Mouse (Mus musculus) liver, adult (tissue): ENCODE measurements around the gene Apol6.

Source experiments
- GATA4 ChIP-seq: IDR thresholded peaks from 2 replicates; pipeline ENCODE4 v1.6.1; 2014; ENCODE audit warnings: mild to moderate bottlenecking, low read length; ENCODE audit not compliant: insufficient replicate concordance

Gene Apol6

DNA sequence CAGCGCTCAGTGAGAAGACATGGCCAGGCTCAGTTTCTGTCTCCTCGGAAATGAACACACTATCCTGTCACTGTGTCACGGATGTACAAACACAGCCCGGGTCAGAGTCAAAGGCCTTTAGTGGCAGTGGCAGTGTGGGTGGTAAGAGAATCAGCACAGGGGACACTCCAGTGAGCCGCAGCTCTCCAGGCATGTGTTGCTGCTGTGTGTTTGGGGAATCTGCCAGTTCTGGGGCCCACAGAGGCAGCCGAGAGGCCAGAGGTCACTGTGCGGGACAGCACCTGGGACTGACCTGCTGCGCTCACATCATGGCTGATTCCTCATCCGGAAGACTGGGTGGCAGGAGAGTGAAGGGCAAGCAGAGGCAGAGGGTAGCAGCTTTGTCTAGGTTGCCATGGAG is 33.4 kb downstream of the Apol6 start:
- no peak for TF ChIP-seq GATA4

DNA sequence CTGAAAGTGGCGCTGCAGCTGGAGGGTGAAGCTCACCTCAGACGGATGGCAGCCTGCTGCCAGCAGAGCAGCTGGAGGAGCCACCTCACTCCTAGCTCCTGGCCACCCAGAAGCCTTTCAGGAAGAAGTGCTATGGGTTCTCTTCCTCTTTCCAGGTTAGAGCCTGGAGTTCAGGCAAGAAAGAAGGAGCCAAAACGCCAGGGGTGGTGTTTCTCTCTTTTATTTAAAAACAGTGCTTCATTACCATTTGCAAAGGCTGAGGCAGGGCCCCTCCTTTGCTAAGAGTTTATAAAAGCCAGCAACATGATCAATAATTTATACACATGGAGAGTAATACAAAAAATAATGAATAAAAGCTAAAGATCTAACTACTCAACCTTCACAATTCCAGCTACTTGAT is 34.3 kb downstream of the Apol6 start:
- no peak for TF ChIP-seq GATA4

DNA sequence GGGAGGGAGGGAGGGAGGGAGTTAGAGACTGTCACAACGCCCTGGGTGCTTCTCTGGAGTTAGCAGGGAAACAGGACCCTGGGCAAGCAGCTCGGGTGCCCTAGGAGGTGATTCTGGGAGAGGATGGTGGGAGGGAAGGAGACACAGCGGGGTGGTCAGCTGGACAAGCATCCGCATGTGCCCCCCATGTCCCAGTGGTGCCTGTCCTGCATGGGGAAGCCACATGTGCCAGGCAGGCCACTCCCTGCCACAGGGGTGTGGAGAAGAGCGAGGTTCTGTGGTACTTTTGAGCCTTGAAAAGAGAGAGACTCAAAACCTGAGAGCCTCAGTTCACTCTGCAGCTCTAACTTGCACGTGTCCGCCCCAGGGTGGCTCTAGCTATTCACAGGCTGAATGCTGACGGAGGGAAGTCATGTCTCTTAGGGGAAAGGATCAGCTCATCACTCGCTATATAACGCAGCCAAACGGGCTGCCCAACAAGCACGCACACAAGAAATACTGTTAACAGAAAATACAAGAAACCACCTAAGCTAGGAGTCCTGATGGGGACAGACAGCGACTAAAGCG is 34.8 kb downstream of the Apol6 start:
- no peak for TF ChIP-seq GATA4

DNA sequence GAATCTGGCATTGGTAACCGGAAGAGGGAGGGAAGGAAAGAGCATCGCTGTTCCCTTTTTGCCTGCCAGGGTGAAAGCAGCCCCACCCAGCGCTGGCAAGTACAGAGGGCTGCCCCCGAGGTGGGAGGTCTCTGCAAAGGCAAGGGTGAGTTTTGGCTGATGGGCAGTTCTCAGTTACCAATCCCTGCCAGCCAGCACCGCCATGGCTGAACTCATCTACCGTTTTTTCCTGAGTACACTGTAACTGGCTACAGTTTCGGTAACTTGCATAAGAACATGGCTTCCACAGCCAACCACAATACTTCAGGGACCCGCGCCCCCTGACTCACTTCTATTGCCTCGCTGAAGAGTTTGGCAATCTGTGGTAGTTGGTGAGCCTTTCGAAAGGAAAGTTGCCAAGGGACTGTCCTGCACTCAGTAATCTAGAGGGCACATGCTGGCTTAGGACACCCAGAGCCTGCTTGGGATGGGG is 35.4 kb downstream of the Apol6 start:
- no peak for TF ChIP-seq GATA4

DNA sequence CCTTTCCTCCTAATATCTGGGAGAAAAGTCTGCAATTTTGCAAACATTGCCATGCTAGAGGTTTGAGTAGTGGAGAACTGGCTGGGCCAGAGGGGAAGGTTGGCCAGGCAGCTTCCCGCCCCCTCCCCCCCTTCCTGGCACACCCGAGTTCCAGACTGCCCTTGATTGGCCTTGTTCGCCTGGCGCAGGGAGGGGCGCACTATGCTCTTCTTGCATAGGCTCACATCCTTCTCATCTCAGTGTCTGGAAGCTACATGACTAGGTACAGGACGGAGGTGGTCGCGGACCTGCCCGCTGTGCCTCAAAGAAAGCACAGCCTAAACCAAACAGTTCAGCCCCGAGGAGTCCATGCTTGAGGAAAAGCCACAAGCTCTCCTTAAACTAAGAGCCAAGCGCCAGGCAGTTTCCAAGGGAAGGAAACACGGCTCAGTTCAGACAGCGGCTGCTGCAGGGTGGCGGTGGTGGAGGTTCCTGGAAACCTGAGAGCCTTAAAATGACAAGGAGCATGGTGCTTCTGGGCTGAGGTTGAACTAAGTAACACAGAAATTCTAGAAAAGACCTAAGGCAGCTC is 36.2 kb downstream of the Apol6 start:
- TF ChIP-seq GATA4: no peak

DNA sequence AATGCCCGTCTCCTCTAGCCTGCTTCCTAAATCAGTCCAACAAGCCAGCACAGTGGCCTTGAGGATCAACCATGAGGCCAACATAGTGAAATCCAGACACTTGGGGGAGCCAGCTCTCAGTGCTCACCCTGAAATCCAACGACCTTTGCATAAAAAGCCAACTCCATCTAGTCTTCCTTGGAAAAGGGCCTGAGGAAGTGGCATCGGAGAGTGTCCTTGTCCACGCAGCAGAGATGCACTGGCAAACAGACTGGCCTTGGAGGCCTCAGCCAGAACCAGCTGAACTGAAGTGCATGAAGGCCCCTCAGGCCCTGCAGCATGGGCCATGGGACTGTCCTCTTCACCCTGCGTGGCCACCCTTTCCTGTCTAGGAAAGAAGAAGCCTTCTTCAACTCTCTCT is 36.9 kb downstream of the Apol6 start:
- TF ChIP-seq GATA4: no peak

DNA sequence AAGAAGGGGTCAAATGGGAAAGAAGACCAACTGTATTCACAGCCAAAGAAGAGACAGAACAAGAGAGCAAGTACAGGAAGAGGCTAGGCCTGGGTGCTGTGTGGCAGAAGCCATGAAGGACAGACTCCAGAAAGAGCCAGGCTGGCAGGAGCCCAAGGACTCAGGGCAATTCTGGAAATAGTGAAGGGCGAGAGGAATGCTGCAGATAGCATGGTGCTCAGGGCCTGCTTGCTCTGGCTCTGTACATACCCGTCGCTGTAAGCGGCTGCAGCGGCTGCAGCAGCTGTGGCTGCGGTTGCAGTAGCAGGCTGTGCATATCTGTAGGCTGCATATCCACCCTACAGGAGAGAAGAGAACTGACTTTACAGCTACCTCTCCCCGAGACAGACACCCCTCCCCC is 41.3 kb downstream of the Apol6 start:
- no peak for TF ChIP-seq GATA4

DNA sequence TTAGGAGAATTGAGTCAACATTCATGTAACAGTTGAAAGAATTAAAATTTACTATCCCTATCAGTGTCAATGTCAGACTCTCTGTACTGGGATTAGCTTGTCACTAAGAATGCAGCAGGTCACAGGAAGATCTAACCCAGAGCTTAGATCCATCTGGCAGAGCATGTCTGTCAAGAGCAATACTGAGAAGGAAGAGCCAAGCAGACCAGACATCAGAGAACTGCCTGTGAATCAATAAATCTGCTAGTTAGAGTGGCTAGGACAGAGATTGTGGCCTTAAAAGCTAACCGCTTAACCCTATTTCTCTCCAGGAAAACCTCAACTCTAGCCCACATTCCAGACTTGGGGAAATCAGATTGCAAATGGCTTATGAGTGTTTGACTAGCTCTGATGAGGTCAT is 42.0 kb downstream of the Apol6 start:
- no peak for TF ChIP-seq GATA4

DNA sequence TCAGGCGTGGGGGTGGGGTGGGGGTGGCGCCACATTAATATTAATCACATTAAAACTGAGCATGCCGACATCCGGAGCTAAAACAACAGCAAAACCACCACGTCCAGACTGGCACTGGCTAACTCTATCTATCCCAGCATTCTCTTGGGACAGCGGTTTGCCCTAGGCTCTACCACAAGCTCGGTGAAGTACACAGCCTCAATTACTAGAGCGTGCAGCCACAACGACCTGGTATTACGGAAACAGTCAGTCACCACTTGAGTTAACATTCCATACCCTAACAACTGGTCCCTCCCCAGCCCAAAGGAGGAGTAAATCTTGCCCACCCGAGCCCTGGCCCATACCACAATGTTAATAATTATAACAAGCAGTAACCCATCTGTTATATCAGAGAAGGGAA is 44.7 kb downstream of the Apol6 start:
- TF ChIP-seq GATA4: no peak

DNA sequence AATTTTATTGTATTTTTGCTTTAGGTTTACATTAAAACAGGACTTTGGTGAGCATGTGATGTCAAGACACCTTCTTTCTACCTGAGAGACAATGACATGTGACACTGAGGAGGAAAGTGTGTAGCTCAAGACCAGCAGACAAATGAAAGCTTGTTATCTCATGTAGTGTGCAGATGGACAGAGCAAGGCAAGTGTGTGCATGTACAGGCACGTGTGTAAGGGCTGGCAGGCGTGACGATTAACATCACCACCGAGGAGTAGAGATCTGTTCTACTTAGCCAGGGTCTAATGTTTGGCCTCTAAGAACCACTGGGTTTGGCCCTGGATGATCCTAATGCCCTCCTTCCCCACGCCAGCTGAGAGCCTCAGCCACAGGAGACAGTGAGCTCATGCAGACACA is 46.0 kb downstream of the Apol6 start:
- TF ChIP-seq GATA4: no peak

DNA sequence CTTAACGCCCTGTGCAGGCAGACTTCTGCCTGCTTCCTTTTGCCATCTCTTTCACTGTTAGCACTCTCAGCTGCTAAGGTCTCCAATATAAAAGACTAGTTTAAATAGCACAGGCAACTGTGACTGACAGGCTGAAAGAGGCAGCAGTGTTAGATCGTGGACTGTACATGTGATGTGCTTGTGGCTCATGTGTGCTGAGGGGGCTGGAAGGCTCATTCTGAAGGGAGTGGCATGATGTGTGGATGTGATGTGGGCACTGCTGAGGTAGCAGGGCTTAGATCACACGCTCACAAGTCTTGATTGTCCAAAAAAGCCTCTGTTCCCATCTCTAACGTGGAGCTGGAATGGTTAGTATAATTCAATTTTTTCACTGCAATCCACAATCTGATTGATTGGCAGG is 46.9 kb downstream of the Apol6 start:
- no peak for TF ChIP-seq GATA4

DNA sequence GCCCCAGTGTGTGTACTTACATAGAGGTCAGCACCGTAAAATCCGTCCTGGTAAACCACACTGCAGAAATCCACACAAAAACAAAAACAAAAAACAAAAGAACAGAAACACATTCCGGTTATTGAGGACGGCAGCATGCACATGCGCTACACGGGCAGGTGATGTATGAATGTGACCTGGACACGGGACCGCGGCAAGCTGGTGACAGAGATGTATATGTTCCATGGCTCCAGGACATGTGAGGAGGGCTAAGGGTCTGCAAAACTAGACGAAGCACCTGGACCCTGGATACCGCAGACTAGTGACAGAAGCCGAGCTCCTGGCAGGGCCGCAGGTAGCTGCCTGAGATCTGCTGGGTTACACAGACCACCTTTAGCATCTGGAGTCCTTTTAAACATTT is 49.9 kb downstream of the Apol6 start:
- TF ChIP-seq GATA4: no peak

DNA sequence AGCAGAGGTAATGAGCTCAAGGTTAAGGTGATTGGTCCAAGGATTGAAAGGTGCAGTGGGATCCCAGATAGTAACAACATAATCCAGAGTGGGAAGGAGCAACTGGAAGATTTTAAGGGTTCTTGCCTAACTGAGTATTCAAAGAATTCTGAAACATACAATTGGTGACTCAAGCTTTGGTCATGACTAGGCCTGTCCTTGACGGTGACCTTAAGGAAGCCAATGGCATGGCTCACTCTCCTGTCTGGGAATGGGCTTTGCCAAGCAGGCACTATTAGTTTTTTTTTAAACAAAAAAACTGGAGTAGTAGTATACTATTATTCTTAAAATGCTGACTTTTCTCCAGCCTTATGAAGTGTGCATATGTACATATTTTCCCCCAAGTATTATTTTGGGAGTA is 50.7 kb downstream of the Apol6 start:
- no peak for TF ChIP-seq GATA4

DNA sequence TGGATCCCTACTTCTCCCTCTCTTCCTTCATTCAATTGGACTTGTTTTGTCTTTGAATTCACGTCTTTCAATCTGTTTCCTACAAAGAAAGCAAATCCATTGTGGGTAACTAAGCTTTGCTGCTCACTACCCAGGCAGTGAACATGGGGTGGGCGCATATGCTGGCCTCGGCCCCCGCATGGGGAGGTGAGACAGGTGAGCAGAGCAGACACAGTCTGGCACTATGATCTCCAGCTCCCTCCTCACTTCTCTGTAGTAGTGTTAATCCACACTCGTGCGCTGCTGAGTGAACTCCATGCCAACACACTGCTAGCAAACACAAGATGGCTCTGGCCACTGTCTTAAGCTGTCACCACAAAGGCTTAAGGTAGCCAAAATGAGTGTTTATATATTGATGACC is 52.8 kb downstream of the Apol6 start:
- TF ChIP-seq GATA4: no peak

DNA sequence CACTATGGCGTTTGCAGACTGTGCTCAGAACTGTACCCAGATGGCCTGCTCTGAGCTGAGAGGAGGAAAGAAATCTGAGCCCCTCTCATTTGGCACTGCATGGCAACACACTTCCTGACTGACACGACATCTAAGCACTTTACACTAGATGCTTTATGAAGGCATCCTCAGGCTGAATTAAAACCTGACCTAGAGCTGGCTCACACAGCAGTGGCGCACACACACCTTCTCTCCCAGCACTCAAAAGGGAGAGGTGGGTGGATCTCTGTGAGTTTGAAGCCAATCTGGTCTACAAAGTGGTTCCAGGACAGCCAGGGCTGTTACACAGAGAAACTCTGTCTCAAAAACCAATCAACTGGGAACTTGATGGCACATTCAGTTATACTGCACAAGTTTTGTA is 55.2 kb downstream of the Apol6 start:
- no peak for TF ChIP-seq GATA4

DNA sequence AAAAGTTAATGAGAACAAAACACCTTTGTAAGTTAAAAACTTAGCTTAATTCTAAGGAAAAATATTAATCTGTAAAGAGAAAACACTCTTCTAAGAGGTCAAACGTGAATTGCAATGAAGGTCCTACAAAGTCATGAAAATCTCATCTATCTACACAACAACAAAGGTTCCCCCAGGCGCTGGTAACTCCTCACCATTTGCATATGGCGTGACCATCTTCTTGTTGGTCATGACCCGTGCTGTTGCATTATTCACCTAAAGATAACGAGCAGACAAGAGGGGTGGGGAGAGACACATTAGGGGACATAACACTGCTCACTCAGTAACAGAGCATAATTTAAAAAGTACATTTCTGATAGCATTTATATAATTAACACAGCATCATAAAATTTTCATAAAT is 58.2 kb downstream of the Apol6 start:
- TF ChIP-seq GATA4: no peak
